Mouse (Mus musculus): ENCODE measurements at regions not wholly inside any gene's neighbourhood (a gene's known extent, or its start where the extent isn't known, plus 50 kb on each side); places are given as distances from the start of the nearest gene placed in this dataset.
"Not testable (repeated sequence)": the region's sequence is repeated elsewhere in the genome, so short reads cannot be mapped to it uniquely, and the experiment has no call there.

GRCm38 (mm10) chr12:69485652-69486651 lies 96.9 kb downstream of the Vcpkmt start:
- peak in 1 of 2 experiments; percentile 44 for DNase-seq (ENCODE audit: low spot score in 2 of 2)

GRCm38 (mm10) chr12:69481420-69481819 lies 101.4 kb downstream of the Vcpkmt start:
- DNase-seq (ENCODE audit: low spot score in 2 of 2) = no peak

GRCm38 (mm10) chr12:69476631-69477091 lies 104.4 kb upstream of the Gm9887 start:
- peak in 1 of 2 experiments; percentile 51 for DNase-seq (ENCODE audit: low spot score in 2 of 2)

GRCm38 (mm10) chr12:69476131-69476530 lies 103.9 kb upstream of the Gm9887 start:
- DNase-seq (ENCODE audit: low spot score in 2 of 2) = no peak

GRCm38 (mm10) chr12:69474916-69475661 lies 102.8 kb upstream of the Gm9887 start:
- peak; percentile 68 for DNase-seq (ENCODE audit: low spot score in 2 of 2)

GRCm38 (mm10) chr12:69474141-69474915 lies 102.1 kb upstream of the Gm9887 start:
- no peak for DNase-seq (ENCODE audit: low spot score in 2 of 2)

GRCm38 (mm10) chr12:69473379-69474057 lies 101.3 kb upstream of the Gm9887 start:
- DNase-seq (ENCODE audit: low spot score in 2 of 2) = no peak

GRCm38 (mm10) chr12:69472912-69473311 lies 100.7 kb upstream of the Gm9887 start:
- DNase-seq (ENCODE audit: low spot score in 2 of 2) = no peak

DNA sequence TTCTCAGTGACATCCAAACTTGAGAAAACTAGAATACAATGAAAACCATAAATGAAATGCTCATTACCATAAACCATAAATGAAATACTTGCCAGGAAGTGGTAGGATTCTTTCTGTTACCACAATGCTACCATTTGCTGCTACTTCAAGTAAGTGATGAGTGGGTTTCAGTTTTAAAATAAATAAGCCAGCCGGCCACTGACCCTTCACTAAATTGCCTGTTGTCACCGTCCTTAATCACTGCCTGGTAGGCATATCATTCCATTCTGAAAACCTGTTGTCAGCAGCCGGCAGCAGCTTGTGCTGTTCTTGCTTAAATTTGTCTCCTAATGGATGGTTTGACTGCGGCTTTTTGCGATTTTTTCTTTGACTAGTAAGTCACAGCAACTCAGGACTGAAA lies 99.6 kb upstream of the Gm9887 start:
- no peak for DNase-seq (ENCODE audit: low spot score in 2 of 2)

DNA sequence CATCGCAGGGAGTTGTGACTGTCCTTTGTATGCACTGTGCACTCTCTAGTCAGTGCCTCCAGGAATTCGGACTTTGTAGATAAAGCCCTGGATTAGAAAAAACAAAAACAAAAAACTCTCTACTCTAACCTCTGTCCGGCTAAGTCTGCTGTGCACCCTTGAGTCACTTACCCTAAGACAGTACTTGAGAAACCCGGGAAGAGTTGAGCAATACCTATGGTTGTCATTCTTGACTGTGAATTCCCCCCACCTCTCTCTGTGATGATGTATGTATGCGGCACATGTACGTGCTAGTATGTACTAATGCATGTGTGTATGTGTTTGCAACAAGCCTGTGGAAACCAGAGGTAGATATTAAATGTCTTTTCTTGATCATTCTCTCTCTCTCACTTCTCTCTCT lies 96.7 kb upstream of the Gm9887 start:
- no peak for DNase-seq (ENCODE audit: low spot score in 2 of 2)

DNA sequence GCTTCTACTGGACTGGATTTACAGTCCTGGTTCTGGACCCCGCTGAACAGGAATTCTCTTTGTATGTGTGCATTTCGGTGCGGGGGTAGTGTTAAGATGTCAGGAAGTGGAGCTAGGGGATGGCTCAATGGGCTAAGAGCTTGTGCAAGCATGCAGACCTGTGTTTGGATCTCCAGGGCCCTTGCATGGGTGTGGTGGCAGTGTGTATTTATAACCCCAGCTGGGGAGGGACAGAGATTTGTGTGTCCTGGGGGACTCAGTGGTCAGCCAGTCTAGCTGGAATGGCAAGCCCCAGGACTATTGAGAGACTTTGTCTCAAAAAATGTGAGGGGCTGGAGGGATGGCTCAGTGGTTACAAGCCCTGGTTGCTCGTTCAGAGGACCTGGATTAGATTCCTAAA lies 95.1 kb upstream of the Gm9887 start:
- no peak for DNase-seq (ENCODE audit: low spot score in 2 of 2)

DNA sequence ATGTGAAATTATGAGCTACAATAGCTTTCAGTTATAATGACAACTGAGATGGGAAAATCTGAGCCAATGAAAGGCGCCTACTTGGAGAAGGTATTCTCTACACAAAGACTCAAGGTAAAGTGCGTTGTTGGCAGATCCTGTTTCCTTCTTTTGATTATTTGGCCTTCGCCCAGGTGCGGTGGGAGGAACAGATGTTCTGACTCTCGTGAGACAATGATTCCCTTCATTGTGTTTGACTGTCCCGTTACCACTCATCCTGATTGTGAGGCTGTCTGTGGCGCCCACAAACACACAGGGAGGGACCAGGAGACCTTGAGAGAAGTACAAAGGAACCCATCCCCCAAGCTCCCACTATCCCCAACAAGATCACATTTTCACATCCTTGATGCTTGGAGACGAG lies 92.6 kb upstream of the Gm9887 start:
- DNase-seq (ENCODE audit: low spot score in 2 of 2) = no peak

- not testable (repeated sequence) for DNase-seq (ENCODE audit: low spot score in 2 of 2)
Observed at GRCm38 (mm10) chr12:69463327-69463726, 91.1 kb upstream of the Gm9887 start.

DNA sequence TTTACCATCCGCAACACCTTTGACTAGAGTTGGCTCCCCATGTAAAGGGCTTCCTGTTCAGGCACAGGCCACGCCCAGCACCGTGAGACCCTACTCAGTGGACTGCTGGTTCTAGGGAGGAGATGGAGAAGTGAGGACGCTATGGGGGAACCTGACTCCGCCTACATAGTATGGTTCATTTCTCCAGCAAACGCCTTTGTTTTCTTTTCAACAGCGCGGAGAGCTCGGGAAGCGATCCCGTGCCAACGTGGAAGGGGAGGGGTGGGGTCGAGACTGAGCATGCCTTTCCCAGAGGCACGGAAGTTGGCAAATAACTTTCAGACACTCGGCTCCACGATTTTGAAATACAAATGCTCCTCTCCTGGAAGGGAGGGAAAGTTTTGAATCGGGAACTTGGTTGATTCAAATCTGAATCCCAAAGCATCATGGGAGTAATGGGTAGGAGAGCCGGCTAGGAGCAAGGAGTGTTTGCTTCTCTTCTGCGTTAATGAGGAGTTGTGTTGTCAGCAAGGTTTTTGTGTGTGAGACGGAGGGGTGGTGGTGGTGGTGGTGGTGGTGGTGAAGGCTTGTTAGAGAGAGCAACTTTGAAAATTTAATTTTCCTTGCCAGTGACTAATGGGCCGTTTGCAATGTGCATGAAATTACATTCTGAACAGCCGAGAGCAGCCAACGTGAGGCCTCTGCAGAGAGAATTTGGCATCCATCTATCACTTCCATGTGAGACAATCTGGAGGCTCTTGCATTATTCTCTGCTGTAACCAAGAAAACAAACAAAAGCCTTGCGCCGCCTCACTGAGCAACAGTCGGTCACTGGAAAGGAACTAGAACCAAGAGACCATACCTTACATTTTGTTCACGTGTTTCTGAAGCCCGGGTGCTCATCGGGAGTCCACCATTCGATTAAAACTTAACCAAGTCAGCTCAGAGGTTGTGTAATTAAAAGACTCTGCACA lies 89.9 kb upstream of the Gm9887 start:
- DNase-seq (ENCODE audit: low spot score in 2 of 2) = peak; percentile 72 to 74

- no peak for DNase-seq (ENCODE audit: low spot score in 2 of 2)
Observed at GRCm38 (mm10) chr12:69460552-69461079, 88.4 kb upstream of the Gm9887 start.

- DNase-seq (ENCODE audit: low spot score in 2 of 2) = peak; percentile 58 to 60
Observed at GRCm38 (mm10) chr12:69458170-69458841, 86.0 kb upstream of the Gm9887 start.

DNA sequence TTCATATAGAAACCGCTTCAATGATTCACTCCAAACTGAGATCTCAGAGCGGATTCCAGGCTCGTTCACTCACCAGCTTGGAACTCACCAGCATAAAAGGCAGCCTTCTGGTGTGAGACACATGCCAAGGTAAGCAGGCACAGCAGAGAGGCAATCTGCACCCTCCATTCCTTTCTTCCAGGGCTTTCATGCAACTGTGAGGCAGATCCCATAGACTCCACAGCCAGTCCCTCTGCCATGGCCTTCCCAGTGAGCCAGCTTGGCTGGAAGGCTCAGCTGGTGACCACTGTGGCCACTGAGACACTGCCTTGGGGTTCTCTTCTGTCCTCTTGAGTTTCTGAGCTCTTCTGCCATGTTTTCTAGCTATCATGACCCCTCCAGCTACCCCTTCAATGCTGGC lies 84.5 kb upstream of the Gm9887 start:
- no peak for DNase-seq (ENCODE audit: low spot score in 2 of 2)

GRCm38 (mm10) chr12:69456116-69456515 lies 83.9 kb upstream of the Gm9887 start:
- no peak for DNase-seq (ENCODE audit: low spot score in 2 of 2)

DNA sequence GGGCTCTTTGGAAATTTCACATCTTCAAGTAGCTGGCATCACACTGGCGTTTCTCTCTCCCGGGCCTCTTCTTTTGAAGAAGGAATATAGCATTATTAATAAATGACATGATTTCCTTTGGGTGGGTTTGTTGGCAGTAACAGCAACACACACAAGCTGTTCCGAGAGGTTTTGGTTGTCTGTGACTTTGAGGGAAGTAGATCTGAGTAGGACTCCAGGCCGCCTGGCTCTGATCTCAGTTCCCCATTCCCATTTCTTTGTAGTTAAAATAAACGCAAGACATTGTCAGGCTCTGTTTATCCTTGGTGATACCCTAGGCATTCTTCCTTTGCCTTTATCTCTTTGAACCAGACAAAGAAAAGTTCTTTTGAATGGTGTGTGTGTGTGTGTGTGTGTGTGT lies 83.3 kb upstream of the Gm9887 start:
- DNase-seq (ENCODE audit: low spot score in 2 of 2) = no peak

All from thymus, postnatal 10 days (tissue).